Comparison of ENCODE assay signal across 8 mouse cellular contexts in genomic region chr10:67283516-67283915, GRCm38 (mm10). TPM values are rescaled to one million over a fixed set of nuclear protein-coding genes. Genes with fewer than 3 reads are reported as not detected.
DNase-seq lines count a peak whose midpoint lies in the region; ATAC-seq lines count a peak whose summit lies in the region.

No protein-coding gene starts in this region.

- peak; percentile 93 for DNase-seq in heart, adult 11 months
- no peak for DNase-seq in heart, postnatal 4 days
- peak; percentile 35 to 39 for DNase-seq in kidney, postnatal 36 days
- no peak for DNase-seq in ovary, postnatal 10 days (ENCODE audit: low spot score)
- no peak for DNase-seq in spleen, postnatal 10 days (ENCODE audit: low spot score in 2 of 2)
- DNase-seq in adrenal gland, postnatal 25 days = no peak

- H3K4me2 ChIP-seq in forebrain, embryonic 13.5 days = peak overlapping the region; percentile 72
- H3K4me2 ChIP-seq in midbrain, embryonic 13.5 days (replicated peaks) = peak overlapping the region; percentile 95

- H3K27ac ChIP-seq in forebrain, embryonic 13.5 days = no peak overlapping the region
- H3K27ac ChIP-seq in midbrain, embryonic 13.5 days = no peak overlapping the region

- no peak for ATAC-seq in forebrain, embryonic 13.5 days
- ATAC-seq in midbrain, embryonic 13.5 days = no peak

- H3K4me1 ChIP-seq in forebrain, embryonic 13.5 days = peaks cover 27% of the 10 kb centered on the region
- H3K4me1 ChIP-seq in midbrain, embryonic 13.5 days (replicated peaks) = peaks cover 29% of the 10 kb centered on the region

- H3K36me3 ChIP-seq in forebrain, embryonic 13.5 days (ENCODE audit: poor library complexity, severe bottlenecking) = no peaks in the 10 kb centered on the region
- H3K36me3 ChIP-seq in midbrain, embryonic 13.5 days = no peaks in the 10 kb centered on the region

- 85% methylated on average over 9 of the region's 9 CpGs for WGBS in forebrain, embryonic 13.5 days
- 84% methylated on average over 9 of the region's 9 CpGs for WGBS in midbrain, embryonic 13.5 days

- no peaks in the 10 kb centered on the region for H3K27me3 ChIP-seq in forebrain, embryonic 13.5 days
- no peaks in the 10 kb centered on the region for H3K27me3 ChIP-seq in midbrain, embryonic 13.5 days

- peak overlapping the region; percentile 95; the same call in 1 of the 2 replicates for H3K9ac ChIP-seq in forebrain, embryonic 13.5 days
- peak overlapping the region; percentile 95; the same call in 1 of the 2 replicates for H3K9ac ChIP-seq in midbrain, embryonic 13.5 days (replicated peaks)

- H3K9me3 ChIP-seq in forebrain, embryonic 13.5 days (replicated peaks) = no peaks in the 10 kb centered on the region
- H3K9me3 ChIP-seq in midbrain, embryonic 13.5 days = no peaks in the 10 kb centered on the region

- peak overlapping the region; percentile 7; the same call in 1 of the 2 replicates for H3K4me3 ChIP-seq in forebrain, embryonic 13.5 days
- H3K4me3 ChIP-seq in midbrain, embryonic 13.5 days (replicated peaks) = peak overlapping the region; percentile 77

RNA-seq across cellular contexts. Expression of gene Nrbf2, which starts 1.6 kb away (rescaled TPM):
- total RNA-seq in heart, postnatal 4 days (2021) = 1 to 10 TPM; 7.2 to 8.3 TPM
- 39.8 and 41.0 TPM in 2 replicates for polyA plus RNA-seq in forebrain, embryonic 13.5 days (2015; fragmentation: Nextera tagmentation; extraction: Ambion mirVana)
- 43.0 and 43.3 TPM in 2 replicates for polyA plus RNA-seq in midbrain, embryonic 13.5 days (2015; fragmentation: Nextera tagmentation; extraction: Ambion mirVana)
- 16.0 and 17.1 TPM in 2 replicates for total RNA-seq in adrenal gland, postnatal 25 days (2021)

Comparison
In these comparisons a context has a peak if more than half of its experiments do, and no peak if none do; other contexts are left out.
1. DNase-seq: peak in heart, adult 11 months (single experiment) and kidney, postnatal 36 days (2 of 2); none in heart, postnatal 4 days (single experiment), ovary, postnatal 10 days (single experiment), spleen, postnatal 10 days (0 of 2) and adrenal gland, postnatal 25 days (single experiment).